Mouse (Mus musculus) midbrain, embryonic 12.5 days (tissue): ENCODE data around the gene Lsm2. TPM values are rescaled to one million over a fixed set of nuclear protein-coding genes. Genes with fewer than 3 reads are reported as not detected.
"Not testable (repeated sequence)": the region's sequence is repeated elsewhere in the genome, so short reads cannot be mapped to it uniquely, and the experiment has no call there.

Experiments
- ATAC-seq: fragments of 200-750 bp; cut with Nextera tagmentation; 2 replicates; pipeline ENCODE4 v1.8.0; 2017; ENCODE audit warnings: low read depth, moderate TSS enrichment, moderate library complexity; ENCODE audit not compliant: low FRiP score
- H3K27ac ChIP-seq: fragments of 300-500 bp; sonication (generic); replicated peaks from 2 replicates; pipeline ENCODE4 v1.5.1; 2016; ENCODE audit warnings: mild to moderate bottlenecking
- H3K27me3 ChIP-seq: fragments of 300-500 bp; sonication (generic); 2 replicates; pipeline ENCODE4 v1.6.1; 2016; ENCODE audit warnings: mild to moderate bottlenecking
- H3K36me3 ChIP-seq: fragments of 300-500 bp; sonication (generic); 2 replicates; pipeline ENCODE4 v1.6.1; 2016
- H3K4me1 ChIP-seq: fragments of 300-500 bp; sonication (generic); 2 replicates; pipeline ENCODE4 v1.6.1; 2016
- H3K4me2 ChIP-seq: fragments of 300-500 bp; sonication (generic); replicated peaks from 2 replicates; pipeline ENCODE4 v1.6.1; 2016; ENCODE audit warnings: mild to moderate bottlenecking, moderate library complexity
- H3K4me3 ChIP-seq: fragments of 300-500 bp; sonication (generic); 2 replicates; pipeline ENCODE4 v1.5.1; 2016; ENCODE audit warnings: mild to moderate bottlenecking
- H3K9ac ChIP-seq: fragments of 300-500 bp; sonication (generic); replicated peaks from 2 replicates; pipeline ENCODE4 v1.6.1; 2016; ENCODE audit warnings: mild to moderate bottlenecking, moderate library complexity
- H3K9me3 ChIP-seq: fragments of 300-500 bp; sonication (generic); 2 replicates; pipeline ENCODE4 v1.6.1; 2016; ENCODE audit warnings: mild to moderate bottlenecking
- WGBS: fragments of 180-500 bp; shearing (Covaris S2); methylation state at CpG from one replicate; pipeline ENCODE4 v1.1.7; 2016; 5-methylcytosine and 5-hydroxymethylcytosine counted together
- polyA plus RNA-seq: library from polyadenylated mRNA; unstranded; fragments of >200 nt; fragmentation: Nextera tagmentation; extraction: Ambion mirVana; gene quantifications from 2 replicates; pipeline ENCODE4 v1.2.1, GENCODE M21; 2016

Gene Lsm2
- polyA plus RNA-seq, 1 experiment from 2014 or later = 202 TPM

DNA sequence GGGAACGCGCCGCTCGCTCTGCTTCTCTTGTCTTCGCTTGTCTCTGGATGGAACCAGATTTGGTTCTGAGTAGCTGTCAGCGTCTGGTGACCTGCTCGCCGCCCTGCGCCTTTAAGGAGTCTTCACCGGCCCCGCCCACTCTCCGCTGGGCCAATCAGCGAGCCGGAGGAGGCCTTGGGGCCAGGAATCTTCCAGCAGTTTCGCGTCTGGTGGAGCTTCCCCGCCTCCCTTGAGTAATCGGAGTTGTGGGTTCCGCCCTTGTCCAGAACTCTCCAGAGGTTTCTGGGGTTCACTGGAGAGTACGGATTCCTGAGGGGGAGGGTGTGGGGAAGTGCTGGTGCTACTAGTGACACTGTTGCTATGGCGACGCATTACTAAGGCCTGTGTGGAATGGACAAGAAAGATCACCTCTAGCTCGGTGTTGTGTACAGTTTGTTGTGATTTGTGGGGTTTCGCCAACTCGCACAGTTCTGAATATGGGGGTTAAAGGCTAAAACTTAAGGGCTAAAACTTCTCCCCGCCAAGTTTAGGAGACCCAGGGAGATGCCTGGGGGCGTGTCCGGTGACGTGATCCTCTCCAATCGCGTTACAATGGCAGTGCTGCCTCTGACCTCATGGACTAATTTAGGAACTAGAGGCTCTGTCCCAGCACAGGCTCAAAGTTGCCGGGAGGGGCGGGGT lies 9.5 kb upstream of the Lsm2 start, which contains the start of the genes Hspa1a and Hspa1l:
Gene Hspa1a (minus strand): TSS at position 88 of the 681 bp plus-strand sequence.
Gene Hspa1l (plus strand): TSS at position 635 of the 681 bp plus-strand sequence.
- not testable (repeated sequence) for H3K9me3 ChIP-seq, H3K36me3 ChIP-seq, H3K27ac ChIP-seq, H3K4me1 ChIP-seq
- H3K27me3 ChIP-seq = peaks cover 45% of the 10 kb centered on the region
- peak; percentile 92 for ATAC-seq
- peak within 1 kb of the TSS; percentile 35 for H3K4me3 ChIP-seq
- H3K4me2 ChIP-seq = peak within 1 kb of the TSS; percentile 60
- peak within 1 kb of the TSS; percentile 41; the same call in 1 of the 2 replicates for H3K9ac ChIP-seq
- under 1% methylated on average over 31 of the region's 33 CpGs for WGBS

GRCm38 (mm10) chr17:34975581-34976492 lies 5.8 kb upstream of the Lsm2 start:
- no peak for ATAC-seq
- WGBS = 84% methylated on average over 3 of the region's 3 CpGs
- H3K27me3 ChIP-seq = peaks cover 18% of the 10 kb centered on the region; the same call in 1 of the 2 replicates
- H3K4me1 ChIP-seq = peaks cover 9% of the 10 kb centered on the region
- H3K9me3 ChIP-seq = no peaks in the 10 kb centered on the region
- no peak overlapping the region for H3K27ac ChIP-seq
- no peak overlapping the region for H3K4me3 ChIP-seq
- no peak overlapping the region for H3K9ac ChIP-seq
- no peaks in the 10 kb centered on the region for H3K36me3 ChIP-seq
- no peak overlapping the region for H3K4me2 ChIP-seq

DNA sequence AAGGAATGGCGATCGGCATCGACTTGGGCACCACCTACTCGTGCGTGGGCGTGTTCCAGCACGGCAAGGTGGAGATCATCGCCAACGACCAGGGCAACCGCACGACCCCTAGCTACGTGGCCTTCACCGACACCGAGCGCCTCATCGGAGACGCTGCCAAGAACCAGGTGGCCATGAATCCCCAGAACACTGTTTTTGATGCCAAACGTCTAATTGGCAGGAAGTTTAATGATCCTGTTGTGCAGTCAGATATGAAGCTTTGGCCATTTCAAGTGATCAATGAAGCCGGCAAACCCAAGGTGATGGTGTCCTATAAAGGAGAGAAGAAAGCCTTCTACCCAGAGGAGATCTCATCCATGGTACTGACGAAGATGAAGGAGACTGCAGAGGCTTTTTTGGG lies 4.7 kb upstream of the Lsm2 start:
- Histone ChIP-seq H3K4me1 (peaks cover 13% of the 10 kb centered on the region), H3K4me2 (no peak overlapping the region), H3K36me3 (no peaks in the 10 kb centered on the region), H3K9me3 (no peaks in the 10 kb centered on the region), H3K27ac (no peak overlapping the region), H3K9ac (no peak overlapping the region), H3K27me3 (peaks cover 18% of the 10 kb centered on the region; the same call in 1 of the 2 replicates), H3K4me3 (no peak overlapping the region)
- no peak for ATAC-seq
- 95% methylated on average over 20 of the region's 20 CpGs for WGBS

DNA sequence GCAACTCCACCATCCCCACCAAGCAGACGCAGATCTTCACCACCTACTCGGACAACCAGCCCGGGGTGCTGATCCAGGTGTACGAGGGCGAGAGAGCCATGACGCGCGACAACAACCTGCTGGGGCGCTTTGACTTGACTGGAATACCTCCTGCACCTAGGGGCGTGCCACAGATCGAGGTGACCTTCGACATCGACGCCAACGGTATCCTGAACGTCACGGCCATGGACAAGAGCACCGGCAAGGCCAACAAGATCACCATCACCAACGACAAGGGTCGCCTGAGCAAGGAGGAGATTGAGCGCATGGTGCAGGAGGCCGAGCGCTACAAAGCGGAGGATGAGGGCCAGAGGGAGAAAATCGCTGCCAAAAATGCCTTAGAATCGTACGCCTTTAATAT lies 3.4 kb upstream of the Lsm2 start:
- no peak overlapping the region for H3K4me3 ChIP-seq
- H3K36me3 ChIP-seq = no peaks in the 10 kb centered on the region
- WGBS = 89% methylated on average over 27 of the region's 27 CpGs
- H3K27ac ChIP-seq = no peak overlapping the region
- H3K9me3 ChIP-seq = no peaks in the 10 kb centered on the region
- H3K4me1 ChIP-seq = peaks cover 18% of the 10 kb centered on the region
- H3K27me3 ChIP-seq = peaks cover 10% of the 10 kb centered on the region; the same call in 1 of the 2 replicates
- no peak for ATAC-seq
- H3K4me2 ChIP-seq = no peak overlapping the region
- H3K9ac ChIP-seq = no peak overlapping the region

DNA sequence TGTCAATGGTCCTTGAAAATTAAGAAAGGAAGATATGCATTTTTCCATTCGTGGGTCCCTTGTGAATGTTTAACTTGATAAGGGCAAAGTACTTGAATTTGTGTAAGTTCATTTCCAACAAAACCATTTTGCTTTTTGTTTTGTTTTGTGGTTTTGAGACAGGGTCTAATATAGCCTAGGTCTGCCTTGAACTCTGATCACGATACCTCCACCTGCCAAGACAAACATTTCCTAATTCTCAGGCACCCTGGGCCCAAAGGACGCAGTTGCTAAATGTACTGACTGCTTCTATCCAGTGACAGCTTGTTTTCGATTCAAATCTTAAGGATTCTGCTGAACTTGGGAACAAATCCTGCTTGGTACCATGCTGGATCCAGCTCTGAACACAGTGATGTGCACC lies 2.0 kb upstream of the Lsm2 start:
- no peaks in the 10 kb centered on the region for H3K27me3 ChIP-seq
- H3K4me1 ChIP-seq = peaks cover 18% of the 10 kb centered on the region
- ATAC-seq = no peak
- WGBS = 94% methylated on average over 4 of the region's 4 CpGs
- H3K27ac ChIP-seq = no peak overlapping the region
- H3K9ac ChIP-seq = 0 out of 2 replicates have a peak overlapping the region, but pooled peaks have one; percentile 20
- no peak overlapping the region for H3K4me3 ChIP-seq
- no peaks in the 10 kb centered on the region for H3K9me3 ChIP-seq
- no peak overlapping the region for H3K4me2 ChIP-seq
- H3K36me3 ChIP-seq = 0 out of 2 replicates have a peak, but pooled peaks cover under 1% of the 10 kb centered on the region

DNA sequence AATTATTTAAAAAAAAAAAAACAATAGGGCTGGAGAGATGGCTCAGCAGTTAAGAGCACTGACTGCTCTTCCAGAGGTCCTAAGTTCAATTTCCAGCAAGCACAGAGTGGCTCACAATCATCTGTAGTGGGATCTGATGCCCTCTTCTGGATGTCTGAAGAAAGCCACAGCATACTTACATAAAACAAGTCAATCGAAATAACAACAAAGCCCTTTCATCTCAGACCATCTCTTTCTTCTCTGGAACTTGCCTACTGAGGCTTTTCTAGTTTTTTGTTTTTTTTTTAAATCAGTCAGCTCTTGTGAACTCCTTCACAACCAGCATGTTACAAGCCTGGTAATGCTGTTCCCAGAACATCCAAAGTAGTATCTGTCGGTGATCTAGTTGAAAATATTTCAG lies 1.0 kb upstream of the Lsm2 start:
- peak overlapping the region; percentile 91 for H3K4me3 ChIP-seq
- H3K27me3 ChIP-seq = no peaks in the 10 kb centered on the region
- H3K27ac ChIP-seq = no peak overlapping the region
- 30% methylated on average over 2 of the region's 2 CpGs for WGBS
- peaks cover 10% of the 10 kb centered on the region for H3K36me3 ChIP-seq
- H3K4me2 ChIP-seq = peak overlapping the region; percentile 96
- H3K9me3 ChIP-seq = no peaks in the 10 kb centered on the region
- ATAC-seq = no peak
- peak overlapping the region; percentile 87; the same call in 1 of the 2 replicates for H3K9ac ChIP-seq
- H3K4me1 ChIP-seq = peaks cover 18% of the 10 kb centered on the region

DNA sequence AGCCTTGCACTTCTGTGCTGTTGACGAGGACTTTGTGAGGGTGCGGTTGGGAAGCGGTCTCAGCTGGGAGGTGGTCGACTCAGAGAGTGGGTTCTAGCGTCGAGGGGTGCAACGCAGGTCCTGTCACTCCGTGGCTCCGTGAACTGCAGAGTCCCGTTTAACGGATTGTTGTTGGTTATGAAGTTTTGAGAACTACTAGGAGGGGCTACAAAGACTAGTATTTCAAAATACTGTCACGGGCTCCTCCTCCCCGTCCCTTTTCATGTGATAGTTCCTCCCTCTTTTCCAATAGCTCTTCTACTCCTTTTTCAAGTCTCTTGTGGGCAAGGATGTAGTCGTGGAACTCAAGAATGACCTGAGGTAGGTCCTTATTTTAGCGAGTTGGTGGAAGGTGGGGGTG lies 666 bp downstream of the Lsm2 start:
- H3K4me2 ChIP-seq = peak overlapping the region; percentile 96
- WGBS = 0% methylated on average over 15 of the region's 15 CpGs
- H3K27me3 ChIP-seq = no peaks in the 10 kb centered on the region
- H3K27ac ChIP-seq = peak overlapping the region; percentile 96
- peak overlapping the region; percentile 87 for H3K9ac ChIP-seq
- H3K36me3 ChIP-seq = peaks cover 23% of the 10 kb centered on the region
- H3K4me3 ChIP-seq = peak overlapping the region; percentile 91
- no peak for ATAC-seq
- H3K4me1 ChIP-seq = peaks cover 18% of the 10 kb centered on the region
- no peaks in the 10 kb centered on the region for H3K9me3 ChIP-seq

GRCm38 (mm10) chr17:34984218-34984617 lies 2.6 kb downstream of the Lsm2 start:
- H3K9ac ChIP-seq = no peak overlapping the region
- no peak overlapping the region for H3K27ac ChIP-seq
- no peaks in the 10 kb centered on the region for H3K27me3 ChIP-seq
- H3K9me3 ChIP-seq = no peaks in the 10 kb centered on the region
- no peak for ATAC-seq
- 77% methylated on average over 2 of the region's 2 CpGs for WGBS
- H3K36me3 ChIP-seq = peaks cover 23% of the 10 kb centered on the region
- no peak overlapping the region for H3K4me3 ChIP-seq
- H3K4me1 ChIP-seq = peaks cover 18% of the 10 kb centered on the region
- H3K4me2 ChIP-seq = no peak overlapping the region

GRCm38 (mm10) chr17:34994751-34995150 lies 13.1 kb downstream of the Lsm2 start:
- H3K4me3 ChIP-seq = no peak overlapping the region
- H3K27me3 ChIP-seq = no peaks in the 10 kb centered on the region
- no peak for ATAC-seq
- no peak overlapping the region for H3K27ac ChIP-seq
- H3K4me2 ChIP-seq = no peak overlapping the region
- H3K9ac ChIP-seq = no peak overlapping the region
- H3K9me3 ChIP-seq = no peaks in the 10 kb centered on the region
- peaks cover 20% of the 10 kb centered on the region for H3K4me1 ChIP-seq
- H3K36me3 ChIP-seq = peaks cover 27% of the 10 kb centered on the region; the same call in 1 of the 2 replicates

DNA sequence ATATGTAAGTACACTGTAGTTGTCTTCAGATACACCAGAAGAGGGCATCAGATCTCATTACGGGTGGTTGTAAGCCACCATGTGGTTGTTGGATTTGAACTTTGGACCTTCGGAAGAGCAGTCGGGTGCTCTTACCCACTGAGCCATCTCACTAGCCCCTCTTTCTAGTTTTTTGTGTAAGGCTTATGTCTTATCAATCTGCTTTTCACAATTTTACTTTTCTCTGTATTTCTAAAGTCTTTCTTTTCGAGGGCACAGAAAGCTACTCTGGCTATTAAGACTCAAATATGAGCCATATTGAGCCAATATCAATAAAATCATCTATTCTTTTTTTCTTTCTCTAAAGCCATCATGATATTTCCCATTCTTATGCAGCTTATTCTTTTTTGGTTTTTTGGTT lies 13.5 kb downstream of the Lsm2 start:
- WGBS = 97% methylated on average over 4 of the region's 4 CpGs
- Histone ChIP-seq H3K36me3 (peaks cover 27% of the 10 kb centered on the region; the same call in 1 of the 2 replicates), H3K4me1 (peaks cover 25% of the 10 kb centered on the region)
- H3K4me2 ChIP-seq, H3K4me3 ChIP-seq, H3K9me3 ChIP-seq, H3K9ac ChIP-seq, H3K27me3 ChIP-seq, ATAC-seq, H3K27ac ChIP-seq: not testable (repeated sequence)

DNA sequence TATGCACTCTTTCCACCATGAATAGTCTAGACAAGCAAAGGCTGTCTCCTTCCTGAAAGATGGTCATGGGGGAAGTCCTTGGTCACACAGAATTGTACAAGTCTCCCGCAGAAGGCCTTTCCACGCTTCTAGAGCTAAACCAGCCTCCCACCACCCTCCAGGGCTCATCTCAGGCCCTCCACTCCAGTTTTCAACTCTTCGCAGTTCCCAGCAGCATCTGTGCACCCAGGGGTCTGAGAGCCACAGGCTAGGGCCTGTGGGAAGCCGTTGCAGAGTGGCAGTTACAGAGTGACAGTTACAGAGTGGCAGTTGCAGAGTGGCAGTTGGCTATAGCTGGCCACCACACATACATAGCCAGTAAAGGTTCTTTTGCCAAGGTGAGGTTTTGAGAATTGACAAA lies 14.3 kb downstream of the Lsm2 start:
- WGBS = 96% methylated on average over 4 of the region's 4 CpGs
- H3K27ac ChIP-seq, H3K9me3 ChIP-seq, ATAC-seq, H3K27me3 ChIP-seq, H3K4me2 ChIP-seq, H3K9ac ChIP-seq, H3K4me3 ChIP-seq: not testable (repeated sequence)
- H3K4me1 ChIP-seq = peaks cover 25% of the 10 kb centered on the region
- H3K36me3 ChIP-seq = peaks cover 24% of the 10 kb centered on the region; the same call in 1 of the 2 replicates
